Mouse (Mus musculus) T-helper 1 cell (primary cell): ENCODE results near the gene Car2.

Experiments used
- in situ Hi-C: fragments of 300-600 bp; cut with MboI, MseI; formaldehyde crosslinking; loops from one replicate; pipeline ENCODE4 v1.15.1; 2025; ENCODE audit warnings: high pct_unique_total_duplicates

The Car2 gene

GRCm38 (mm10) chr3:14886102-14887098 lies at the start of gene Car2:
Car2 (plus strand) TSS chr3:14886273.
- in situ Hi-C loops: loop anchor here (5.0 kb wide), 1 partner anchor 351 kb away; no protein-coding TSS in a partner anchor

- in situ Hi-C loops: no loop called here
Measured at GRCm38 (mm10) chr3:14838936-14839335, 47.1 kb upstream of the Car2 start.

GRCm38 (mm10) chr3:14839466-14840118 lies 46.5 kb upstream of the Car2 start:
- in situ Hi-C loops: no loop called here

GRCm38 (mm10) chr3:14848587-14849254 lies 37.4 kb upstream of the Car2 start:
- in situ Hi-C loops: no loop called here

GRCm38 (mm10) chr3:14853966-14854365 lies 32.1 kb upstream of the Car2 start:
- in situ Hi-C loops: no loop called here

GRCm38 (mm10) chr3:14854446-14854845 lies 31.6 kb upstream of the Car2 start:
- in situ Hi-C loops: no loop called here

GRCm38 (mm10) chr3:14857874-14858273 lies 28.2 kb upstream of the Car2 start:
- in situ Hi-C loops: no loop called here

- in situ Hi-C loops: no loop called here
Measured at GRCm38 (mm10) chr3:14860291-14860690, 25.8 kb upstream of the Car2 start.

- in situ Hi-C loops: no loop called here
Measured at GRCm38 (mm10) chr3:14861165-14861564, 24.9 kb upstream of the Car2 start.

GRCm38 (mm10) chr3:14861787-14862186 lies 24.3 kb upstream of the Car2 start:
- in situ Hi-C loops: no loop called here

GRCm38 (mm10) chr3:14862654-14863021 lies 23.4 kb upstream of the Car2 start:
- in situ Hi-C loops: no loop called here

- in situ Hi-C loops: no loop called here
Measured at GRCm38 (mm10) chr3:14863022-14863711, 22.9 kb upstream of the Car2 start, which contains the start of gene Car3. Car3 (plus strand) TSS chr3:14863512.

GRCm38 (mm10) chr3:14863922-14864321 lies 22.2 kb upstream of the Car2 start:
- in situ Hi-C loops: no loop called here

- in situ Hi-C loops: no loop called here
Measured at GRCm38 (mm10) chr3:14865941-14866340, 20.1 kb upstream of the Car2 start.

GRCm38 (mm10) chr3:14869779-14870178 lies 16.3 kb upstream of the Car2 start:
- in situ Hi-C loops: loop anchor here (5.0 kb wide), 1 partner anchor 323 kb away; no protein-coding TSS in a partner anchor

GRCm38 (mm10) chr3:14870528-14870927 lies 15.5 kb upstream of the Car2 start:
- in situ Hi-C loops: loop anchor here (5.0 kb wide), 1 partner anchor 322 kb away; no protein-coding TSS in a partner anchor

GRCm38 (mm10) chr3:14871386-14871785 lies 14.7 kb upstream of the Car2 start:
- in situ Hi-C loops: loop anchor here (5.0 kb wide), 1 partner anchor 321 kb away; no protein-coding TSS in a partner anchor

GRCm38 (mm10) chr3:14874402-14875040 lies 11.6 kb upstream of the Car2 start:
- in situ Hi-C loops: loop anchor here (5.0 kb wide), 2 partner anchors 193 to 318 kb away; no protein-coding TSS in a partner anchor

GRCm38 (mm10) chr3:14876325-14876918 lies 9.7 kb upstream of the Car2 start:
- in situ Hi-C loops: loop anchor here (5.0 kb wide), 1 partner anchor 191 kb away; no protein-coding TSS in a partner anchor
